Mouse (Mus musculus): ENCODE measurements at regions not wholly inside any gene's neighbourhood (a gene's known extent, or its start where the extent isn't known, plus 50 kb on each side); places are given as distances from the start of the nearest gene placed in this dataset.

- Histone ChIP-seq H3K9me3 (replicated peaks; ENCODE audit: control insufficient read depth, insufficient read depth, low read length, poor library complexity, severe bottlenecking) (no peaks in the 10 kb centered on the region), H3K4me1 (ENCODE audit: control insufficient read depth, insufficient read depth, low read length) (peaks cover 2% of the 10 kb centered on the region), H3K27ac (ENCODE audit: insufficient read depth, low read length) (no peak overlapping the region), H3K9ac (ENCODE audit: low read depth, poor library complexity, severe bottlenecking) (no peak overlapping the region), H3K4me3 (ENCODE audit: low read depth, low read length) (no peak overlapping the region), H3K27me3 (ENCODE audit: control insufficient read depth, insufficient read depth, low read length, poor library complexity, severe bottlenecking) (no peaks in the 10 kb centered on the region), H3K36me3 (ENCODE audit: control insufficient read depth, insufficient read depth, low read length, poor library complexity, severe bottlenecking) (no peaks in the 10 kb centered on the region)
- TF ChIP-seq POLR2A (IDR thresholded peaks at IDR 0.05; ENCODE audit: insufficient read depth, low read length) = no peak
- TF ChIP-seq CTCF (IDR thresholded peaks at IDR 0.05; ENCODE audit: low read depth, low read length) = no peak
- no peak for TF ChIP-seq EP300 (IDR thresholded peaks at IDR 0.05; ENCODE audit: insufficient read depth, low read depth, low read length)
Measured at GRCm38 (mm10) chr5:106172162-106172561, 285.8 kb downstream of the Barhl2 start.

- H3K9me3 ChIP-seq (replicated peaks; ENCODE audit: control insufficient read depth, insufficient read depth, low read length, poor library complexity, severe bottlenecking) = no peaks in the 10 kb centered on the region
- no peaks in the 10 kb centered on the region for H3K36me3 ChIP-seq (ENCODE audit: control insufficient read depth, insufficient read depth, low read length, poor library complexity, severe bottlenecking)
- no peaks in the 10 kb centered on the region for H3K27me3 ChIP-seq (ENCODE audit: control insufficient read depth, insufficient read depth, low read length, poor library complexity, severe bottlenecking)
- no peak overlapping the region for H3K9ac ChIP-seq (ENCODE audit: low read depth, poor library complexity, severe bottlenecking)
- TF ChIP-seq CTCF (IDR thresholded peaks at IDR 0.05; ENCODE audit: low read depth, low read length) (no peak), EP300 (IDR thresholded peaks at IDR 0.05; ENCODE audit: insufficient read depth, low read depth, low read length) (no peak), POLR2A (IDR thresholded peaks at IDR 0.05; ENCODE audit: insufficient read depth, low read length) (no peak)
- no peak overlapping the region for H3K4me3 ChIP-seq (ENCODE audit: low read depth, low read length)
- H3K27ac ChIP-seq (ENCODE audit: insufficient read depth, low read length) = no peak overlapping the region
- H3K4me1 ChIP-seq (ENCODE audit: control insufficient read depth, insufficient read depth, low read length) = peaks cover 2% of the 10 kb centered on the region
Measured at GRCm38 (mm10) chr5:106170405-106170804, 287.6 kb downstream of the Barhl2 start.

GRCm38 (mm10) chr5:106167556-106167955 is 290.4 kb downstream of the Barhl2 start:
- peaks cover 2% of the 10 kb centered on the region for H3K4me1 ChIP-seq (ENCODE audit: control insufficient read depth, insufficient read depth, low read length)
- no peaks in the 10 kb centered on the region for H3K9me3 ChIP-seq (replicated peaks; ENCODE audit: control insufficient read depth, insufficient read depth, low read length, poor library complexity, severe bottlenecking)
- TF ChIP-seq EP300 (IDR thresholded peaks at IDR 0.05; ENCODE audit: insufficient read depth, low read depth, low read length) (no peak), CTCF (IDR thresholded peaks at IDR 0.05; ENCODE audit: low read depth, low read length) (no peak), POLR2A (IDR thresholded peaks at IDR 0.05; ENCODE audit: insufficient read depth, low read length) (no peak)
- no peak overlapping the region for H3K9ac ChIP-seq (ENCODE audit: low read depth, poor library complexity, severe bottlenecking)
- H3K27me3 ChIP-seq (ENCODE audit: control insufficient read depth, insufficient read depth, low read length, poor library complexity, severe bottlenecking) = no peaks in the 10 kb centered on the region
- no peak overlapping the region for H3K4me3 ChIP-seq (ENCODE audit: low read depth, low read length)
- no peak overlapping the region for H3K27ac ChIP-seq (ENCODE audit: insufficient read depth, low read length)
- no peaks in the 10 kb centered on the region for H3K36me3 ChIP-seq (ENCODE audit: control insufficient read depth, insufficient read depth, low read length, poor library complexity, severe bottlenecking)

GRCm38 (mm10) chr5:106166266-106166665 is 289.9 kb downstream of the Zfp326 start:
- Histone ChIP-seq H3K27me3 (ENCODE audit: control insufficient read depth, insufficient read depth, low read length, poor library complexity, severe bottlenecking) (no peaks in the 10 kb centered on the region), H3K36me3 (ENCODE audit: control insufficient read depth, insufficient read depth, low read length, poor library complexity, severe bottlenecking) (no peaks in the 10 kb centered on the region), H3K9me3 (replicated peaks; ENCODE audit: control insufficient read depth, insufficient read depth, low read length, poor library complexity, severe bottlenecking) (no peaks in the 10 kb centered on the region), H3K4me1 (ENCODE audit: control insufficient read depth, insufficient read depth, low read length) (peaks cover 2% of the 10 kb centered on the region), H3K4me3 (ENCODE audit: low read depth, low read length) (no peak overlapping the region), H3K27ac (ENCODE audit: insufficient read depth, low read length) (no peak overlapping the region), H3K9ac (ENCODE audit: low read depth, poor library complexity, severe bottlenecking) (no peak overlapping the region)
- TF ChIP-seq POLR2A (IDR thresholded peaks at IDR 0.05; ENCODE audit: insufficient read depth, low read length) (no peak), EP300 (IDR thresholded peaks at IDR 0.05; ENCODE audit: insufficient read depth, low read depth, low read length) (no peak), CTCF (IDR thresholded peaks at IDR 0.05; ENCODE audit: low read depth, low read length) (no peak)

GRCm38 (mm10) chr5:106164190-106164589 is 287.8 kb downstream of the Zfp326 start:
- no peaks in the 10 kb centered on the region for H3K9me3 ChIP-seq (replicated peaks; ENCODE audit: control insufficient read depth, insufficient read depth, low read length, poor library complexity, severe bottlenecking)
- no peak overlapping the region for H3K9ac ChIP-seq (ENCODE audit: low read depth, poor library complexity, severe bottlenecking)

GRCm38 (mm10) chr5:106162981-106163653 is 286.8 kb downstream of the Zfp326 start:
- no peaks in the 10 kb centered on the region for H3K9me3 ChIP-seq (replicated peaks; ENCODE audit: control insufficient read depth, insufficient read depth, low read length, poor library complexity, severe bottlenecking)
- no peak for TF ChIP-seq EP300 (IDR thresholded peaks at IDR 0.05; ENCODE audit: insufficient read depth, low read depth, low read length)
- no peak for TF ChIP-seq CTCF (IDR thresholded peaks at IDR 0.05; ENCODE audit: low read depth, low read length)
- TF ChIP-seq POLR2A (IDR thresholded peaks at IDR 0.05; ENCODE audit: insufficient read depth, low read length) = no peak

More at GRCm38 (mm10) chr5:106164190-106164589, 287.8 kb downstream of the Zfp326 start:
- no peak overlapping the region for H3K27ac ChIP-seq (ENCODE audit: insufficient read depth, low read length)
- no peak overlapping the region for H3K4me3 ChIP-seq (ENCODE audit: low read depth, low read length)
- H3K27me3 ChIP-seq (ENCODE audit: control insufficient read depth, insufficient read depth, low read length, poor library complexity, severe bottlenecking) = no peaks in the 10 kb centered on the region
- H3K4me1 ChIP-seq (ENCODE audit: control insufficient read depth, insufficient read depth, low read length) = no peaks in the 10 kb centered on the region
- no peaks in the 10 kb centered on the region for H3K36me3 ChIP-seq (ENCODE audit: control insufficient read depth, insufficient read depth, low read length, poor library complexity, severe bottlenecking)
- TF ChIP-seq EP300 (IDR thresholded peaks at IDR 0.05; ENCODE audit: insufficient read depth, low read depth, low read length) (no peak), CTCF (IDR thresholded peaks at IDR 0.05; ENCODE audit: low read depth, low read length) (no peak), POLR2A (IDR thresholded peaks at IDR 0.05; ENCODE audit: insufficient read depth, low read length) (no peak)

More at GRCm38 (mm10) chr5:106162981-106163653, 286.8 kb downstream of the Zfp326 start:
- Histone ChIP-seq H3K4me3 (ENCODE audit: low read depth, low read length) (no peak overlapping the region), H3K27ac (ENCODE audit: insufficient read depth, low read length) (no peak overlapping the region), H3K27me3 (ENCODE audit: control insufficient read depth, insufficient read depth, low read length, poor library complexity, severe bottlenecking) (no peaks in the 10 kb centered on the region), H3K9ac (ENCODE audit: low read depth, poor library complexity, severe bottlenecking) (no peak overlapping the region), H3K4me1 (ENCODE audit: control insufficient read depth, insufficient read depth, low read length) (no peaks in the 10 kb centered on the region), H3K36me3 (ENCODE audit: control insufficient read depth, insufficient read depth, low read length, poor library complexity, severe bottlenecking) (no peaks in the 10 kb centered on the region)
